Mouse (Mus musculus): ENCODE results near the gene Fam122a.

GRCm38 (mm10) chr19:24501525-24501924 is 24.4 kb upstream of the Fam122a start:
- TF ChIP-seq CTCF (IDR thresholded peaks at IDR 0.05; ENCODE audit: extremely low read depth, insufficient read length, insufficient replicate concordance, low read depth, low read length) = no peak
- TF ChIP-seq POLR2A (IDR thresholded peaks at IDR 0.05; ENCODE audit: low read depth, low read length) = no peak

Measured in small intestine, adult 2 months (tissue).